Mouse (Mus musculus) brain, embryonic 14.5 days (tissue): Measurements from ENCODE around the gene Vmn1r3.

Source experiments
- CTCF ChIP-seq: fragments of 200-500 bp; IDR thresholded peaks from 2 replicates; pipeline ENCODE4 v1.5.1; 2012; ENCODE audit warnings: inconsistent platforms, mild to moderate bottlenecking, moderate library complexity, borderline replicate concordance; ENCODE audit not compliant: insufficient read depth, insufficient read length; ENCODE audit errors: extremely low read depth
- POLR2A ChIP-seq: fragments of 200-500 bp; IDR thresholded peaks from 2 replicates; pipeline ENCODE4 v1.6.1; 2012; ENCODE audit warnings: mild to moderate bottlenecking, inconsistent platforms, borderline replicate concordance; ENCODE audit not compliant: poor library complexity, insufficient read depth, insufficient read length, severe bottlenecking; ENCODE audit errors: extremely low read depth

- TF ChIP-seq CTCF (no peak), POLR2A (no peak)
Observed at GRCm38 (mm10) chr4:3228476-3228875, 43.3 kb upstream of the Vmn1r3 start.
